Mouse (Mus musculus): Measurements from ENCODE around the gene Mea1. TPM values are rescaled to one million over a fixed set of nuclear protein-coding genes. Genes with fewer than 3 reads are reported as not detected.

The Mea1 gene
- polyA plus RNA-seq, 1 experiment from 2014 or later = 161 TPM

DNA sequence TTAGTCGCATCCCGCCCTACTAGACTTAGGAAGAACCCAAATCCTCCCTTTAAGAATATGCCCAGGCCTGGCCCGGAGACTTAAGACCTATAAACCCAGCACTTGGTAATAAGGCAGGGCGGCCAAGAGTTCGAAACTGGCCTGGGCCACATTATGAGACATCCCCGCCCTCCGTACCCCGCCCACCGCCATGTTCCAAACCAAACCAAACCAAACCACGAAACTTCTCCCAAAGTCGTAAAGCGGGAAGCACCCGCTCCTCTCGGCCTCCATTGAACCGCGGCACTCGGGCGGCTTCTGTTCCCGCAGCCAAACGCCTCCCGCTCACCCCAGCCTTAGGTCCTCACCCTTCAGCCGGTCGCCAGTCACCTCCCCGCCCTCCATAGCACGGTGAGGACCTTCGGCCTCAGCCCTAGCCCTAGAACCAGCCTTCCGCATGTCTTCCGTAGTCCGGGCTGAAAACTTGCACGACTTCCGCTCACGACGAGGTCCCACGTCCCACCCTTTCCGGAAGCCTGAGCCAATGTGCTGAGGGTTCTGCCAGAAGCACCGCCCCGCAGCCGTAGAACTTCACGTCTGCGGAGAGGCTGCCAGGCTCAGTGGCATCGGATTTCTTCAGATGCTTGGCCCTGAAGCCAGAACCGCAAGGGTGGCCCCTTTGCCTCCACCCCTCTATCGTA, 4.6 kb upstream of the Mea1 start, which contains the start of gene Rrp36:
Gene Rrp36, minus strand, starts transcription at position 503 of the 680 bp plus-strand sequence.
- H3K4me1 ChIP-seq = peaks cover 34% of the 10 kb centered on the region
- H3K36me3 ChIP-seq = peaks cover 60% of the 10 kb centered on the region
- WGBS = under 1% methylated on average over 43 of the region's 43 CpGs
- peak within 1 kb of the TSS; percentile 73 for H3K4me3 ChIP-seq (replicated peaks)
- H3K9me3 ChIP-seq (replicated peaks) = no peaks in the 10 kb centered on the region
- peak within 1 kb of the TSS; percentile 69 for H3K9ac ChIP-seq
- H3K27ac ChIP-seq (replicated peaks) = peak within 1 kb of the TSS; percentile 96
- peak within 1 kb of the TSS; percentile 73 for H3K4me2 ChIP-seq (replicated peaks)
- H3K27me3 ChIP-seq = no peaks in the 10 kb centered on the region
- ATAC-seq (ENCODE audit: insufficient number of reproducible peaks, low FRiP score, low TSS enrichment, low read depth) = peak; percentile 94

DNA sequence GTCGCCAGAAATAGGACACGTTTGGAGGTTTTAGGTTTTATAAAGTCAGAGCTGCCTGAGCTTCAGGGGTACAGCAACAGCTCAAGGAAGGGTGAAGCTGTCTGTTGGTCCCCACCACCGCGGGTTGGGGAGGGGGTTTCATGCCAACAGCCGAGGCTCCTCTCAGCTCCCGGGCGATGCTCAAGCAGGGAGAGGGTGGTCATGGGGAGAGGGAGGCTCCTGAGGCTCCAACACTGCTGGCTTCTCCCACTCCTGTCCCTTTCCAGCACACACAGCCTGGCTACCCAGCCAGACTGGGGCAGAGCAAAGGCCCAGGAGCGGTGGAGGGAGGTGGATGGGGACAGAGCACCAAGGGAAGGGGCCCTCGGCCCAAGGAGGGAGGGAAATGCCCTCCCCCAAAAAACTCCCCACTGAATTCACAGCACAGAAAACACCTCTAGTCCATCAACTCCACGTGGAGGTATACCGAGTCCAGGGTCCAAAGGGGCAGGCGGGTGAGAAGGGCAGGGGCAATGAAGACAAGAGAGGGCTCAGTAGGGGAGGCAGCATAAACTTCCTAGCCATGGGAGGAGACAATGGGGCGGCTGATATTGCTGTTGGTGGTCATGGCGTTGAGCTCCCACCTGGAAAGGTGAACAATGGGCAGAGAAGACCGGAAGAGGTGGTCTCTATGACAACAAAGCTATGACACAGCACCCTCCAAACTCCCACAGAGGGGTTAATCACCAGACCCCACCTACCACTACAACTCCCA, 3.9 kb upstream of the Mea1 start:
- Histone ChIP-seq H3K9ac (peak overlapping the region; percentile 40; the same call in 1 of the 2 replicates), H3K4me3 (replicated peaks) (peak overlapping the region; percentile 73)

DNA sequence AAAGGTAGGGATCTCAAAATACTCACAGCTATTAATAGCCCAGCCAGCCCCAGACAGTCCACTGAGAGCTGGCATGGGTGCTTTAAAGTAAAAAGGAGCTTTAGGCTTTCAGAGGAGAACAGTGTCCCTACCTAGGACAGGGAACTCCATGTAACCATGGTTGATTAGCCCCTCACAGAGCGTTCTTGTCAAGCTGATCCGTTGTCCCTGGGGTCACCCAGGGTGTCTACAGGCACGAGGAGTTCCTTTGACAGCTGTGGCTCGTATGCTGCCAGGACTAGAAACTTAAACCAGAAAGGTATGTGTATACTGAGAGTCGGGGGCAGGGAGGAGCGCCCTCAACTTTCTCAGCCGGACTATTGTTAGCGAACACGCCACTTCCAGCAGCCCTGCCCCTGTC, 318 bp downstream of the Mea1 start:
- Histone ChIP-seq H3K27ac (replicated peaks) (peak overlapping the region; percentile 93; the same call in 1 of the 2 replicates), H3K9me3 (replicated peaks) (no peaks in the 10 kb centered on the region), H3K36me3 (peaks cover 50% of the 10 kb centered on the region), H3K4me1 (peaks cover 42% of the 10 kb centered on the region), H3K4me3 (replicated peaks) (peak overlapping the region; percentile 90), H3K4me2 (replicated peaks) (peak overlapping the region; percentile 80), H3K27me3 (no peaks in the 10 kb centered on the region), H3K9ac (0 out of 2 replicates have a peak overlapping the region, but pooled peaks have one; percentile 16)
- WGBS = 27% methylated on average over 9 of the region's 9 CpGs
- no peak for ATAC-seq (ENCODE audit: insufficient number of reproducible peaks, low FRiP score, low TSS enrichment, low read depth)

More for the DNA sequence above, 3.9 kb upstream of the Mea1 start:
- Histone ChIP-seq H3K4me2 (replicated peaks) (peak overlapping the region; percentile 73), H3K27me3 (no peaks in the 10 kb centered on the region), H3K4me1 (peaks cover 41% of the 10 kb centered on the region), H3K27ac (replicated peaks) (peak overlapping the region; percentile 96), H3K9me3 (replicated peaks) (no peaks in the 10 kb centered on the region), H3K36me3 (peaks cover 54% of the 10 kb centered on the region)
- peak; percentile 49 for ATAC-seq (ENCODE audit: insufficient number of reproducible peaks, low FRiP score, low TSS enrichment, low read depth)
- WGBS = 17% methylated on average over 15 of the region's 15 CpGs

DNA sequence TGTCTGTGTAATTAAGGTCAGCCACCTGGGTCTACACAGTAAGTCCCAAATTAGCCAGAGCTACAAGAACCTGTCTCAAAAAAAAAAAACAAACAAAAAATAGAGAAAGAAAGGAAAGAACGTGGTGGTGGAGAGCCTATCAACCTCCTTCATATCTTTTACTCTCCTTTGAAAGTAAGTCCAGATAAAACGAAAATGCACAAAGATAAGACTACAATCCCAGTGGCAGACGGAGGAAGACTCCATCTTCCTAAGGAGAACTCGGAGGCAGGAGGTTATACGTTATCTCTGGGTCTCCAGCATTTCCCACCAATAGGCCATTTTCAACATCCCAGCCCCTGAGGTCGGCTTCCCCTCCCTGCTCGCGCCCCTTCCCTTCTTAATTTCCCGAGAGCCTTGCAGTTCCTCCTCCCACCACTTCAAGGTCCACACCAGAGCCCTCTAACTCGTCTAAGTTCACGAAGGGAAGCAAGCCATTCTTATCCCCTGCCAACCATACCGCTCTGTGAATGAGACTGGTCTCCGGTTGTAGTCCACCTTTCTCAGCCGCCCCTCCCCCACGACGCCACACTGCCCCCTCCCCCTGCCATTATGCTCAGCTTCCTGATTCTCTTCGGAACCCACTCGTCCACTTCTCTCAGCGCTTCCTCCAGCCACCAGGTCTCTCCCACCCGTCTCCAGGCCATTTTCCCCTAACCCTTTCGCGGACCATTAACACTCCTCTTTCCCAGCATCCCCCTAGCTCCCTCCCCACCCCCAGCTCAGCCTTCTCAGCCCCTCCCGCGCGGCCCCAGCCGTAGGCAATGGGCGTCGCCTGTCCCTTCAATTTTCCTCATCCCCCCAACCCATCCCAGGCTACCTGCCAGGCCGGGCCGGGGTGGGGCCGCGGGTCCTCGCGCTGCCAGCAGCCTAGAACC, 1.5 kb downstream of the Mea1 start:
- Histone ChIP-seq H3K36me3 (peaks cover 57% of the 10 kb centered on the region), H3K27ac (replicated peaks) (peak overlapping the region; percentile 93), H3K4me3 (replicated peaks) (peak overlapping the region; percentile 90), H3K9me3 (replicated peaks) (no peaks in the 10 kb centered on the region), H3K27me3 (no peaks in the 10 kb centered on the region), H3K9ac (peak overlapping the region; percentile 78), H3K4me1 (peaks cover 33% of the 10 kb centered on the region), H3K4me2 (replicated peaks) (peak overlapping the region; percentile 80)
- WGBS = under 1% methylated on average over 34 of the region's 34 CpGs
- ATAC-seq (ENCODE audit: insufficient number of reproducible peaks, low FRiP score, low TSS enrichment, low read depth) = no peak; the same call in 1 of the 2 replicates

DNA sequence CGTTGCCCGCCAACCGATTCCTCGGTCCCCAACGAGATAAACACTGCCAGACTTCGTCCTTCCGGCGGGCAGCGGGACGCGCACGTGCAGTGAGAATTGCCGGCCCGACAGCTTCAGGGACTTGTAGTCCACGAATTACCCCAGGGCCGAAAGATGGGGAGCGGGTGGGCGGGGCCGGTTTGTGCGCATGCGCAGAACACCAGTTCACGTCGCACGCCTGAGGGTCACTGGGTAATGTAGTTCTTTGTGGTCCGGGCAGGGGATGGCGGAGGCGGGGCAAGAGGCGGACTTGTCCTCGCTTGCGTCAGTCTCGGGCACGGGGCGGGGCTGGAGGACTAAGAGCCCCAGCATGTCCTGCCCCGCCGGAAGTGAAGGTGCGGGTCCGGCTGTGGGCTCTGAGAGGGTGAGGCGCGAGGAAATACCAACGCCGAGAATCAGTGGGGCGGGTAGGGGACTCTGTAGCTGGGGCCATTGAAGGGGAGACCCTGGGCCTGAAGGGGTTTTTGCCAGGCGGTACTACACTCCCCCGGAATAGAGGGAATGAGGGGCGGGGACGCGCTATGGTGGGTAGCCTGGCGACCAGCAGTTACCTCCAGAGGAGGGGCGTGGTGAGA, 2.3 kb downstream of the Mea1 start, which contains the start of gene Klhdc3:
Gene Klhdc3, minus strand, starts transcription at position 155 of the 614 bp plus-strand sequence.
- peak; percentile 97 for ATAC-seq (ENCODE audit: insufficient number of reproducible peaks, low FRiP score, low TSS enrichment, low read depth)
- H3K4me1 ChIP-seq = peaks cover 31% of the 10 kb centered on the region
- WGBS = 0% methylated on average over 49 of the region's 49 CpGs
- H3K9me3 ChIP-seq (replicated peaks) = no peaks in the 10 kb centered on the region
- H3K27me3 ChIP-seq = no peaks in the 10 kb centered on the region
- H3K27ac ChIP-seq (replicated peaks) = peak within 1 kb of the TSS; percentile 93
- peaks cover 57% of the 10 kb centered on the region for H3K36me3 ChIP-seq
- H3K4me2 ChIP-seq (replicated peaks) = peak within 1 kb of the TSS; percentile 80
- peak within 1 kb of the TSS; percentile 90 for H3K4me3 ChIP-seq (replicated peaks)
- peak within 1 kb of the TSS; percentile 78 for H3K9ac ChIP-seq

DNA sequence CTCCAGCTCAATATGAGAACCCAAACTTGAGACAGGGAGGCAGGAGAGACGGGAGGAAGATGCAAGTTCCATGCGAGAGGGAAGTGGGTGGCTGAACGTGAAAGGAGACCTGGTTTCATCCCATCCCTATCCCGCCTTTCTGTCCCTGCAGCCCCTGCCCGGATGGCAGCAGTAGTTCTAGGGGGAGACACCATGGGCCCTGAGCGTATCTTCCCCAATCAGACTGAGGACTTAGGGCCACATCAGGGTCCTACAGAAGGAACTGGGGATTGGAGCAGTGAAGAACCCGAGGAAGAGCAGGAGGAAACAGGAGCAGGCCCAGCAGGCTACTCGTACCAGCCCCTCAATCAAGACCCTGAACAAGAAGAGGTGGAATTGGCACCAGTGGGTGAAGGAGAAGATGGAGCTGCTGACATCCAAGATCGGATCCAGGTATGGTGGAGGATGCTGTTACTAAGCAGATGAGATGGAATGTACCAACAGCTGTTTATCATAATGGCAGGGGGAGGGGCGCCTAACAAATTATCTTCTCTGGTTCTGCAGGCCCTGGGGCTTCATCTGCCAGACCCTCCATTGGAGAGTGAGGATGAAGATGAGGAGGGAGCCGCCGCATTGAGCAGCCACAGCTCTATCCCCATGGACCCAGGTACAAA, 3.0 kb downstream of the Mea1 start:
- Histone ChIP-seq H3K4me1 (peaks cover 31% of the 10 kb centered on the region), H3K9ac (peak overlapping the region; percentile 42), H3K9me3 (replicated peaks) (no peaks in the 10 kb centered on the region), H3K27me3 (no peaks in the 10 kb centered on the region), H3K27ac (replicated peaks) (peak overlapping the region; percentile 84), H3K4me3 (replicated peaks) (peak overlapping the region; percentile 90), H3K36me3 (peaks cover 57% of the 10 kb centered on the region), H3K4me2 (replicated peaks) (peak overlapping the region; percentile 80)
- no peak for ATAC-seq (ENCODE audit: insufficient number of reproducible peaks, low FRiP score, low TSS enrichment, low read depth)
- WGBS = 12% methylated on average over 12 of the region's 12 CpGs

DNA sequence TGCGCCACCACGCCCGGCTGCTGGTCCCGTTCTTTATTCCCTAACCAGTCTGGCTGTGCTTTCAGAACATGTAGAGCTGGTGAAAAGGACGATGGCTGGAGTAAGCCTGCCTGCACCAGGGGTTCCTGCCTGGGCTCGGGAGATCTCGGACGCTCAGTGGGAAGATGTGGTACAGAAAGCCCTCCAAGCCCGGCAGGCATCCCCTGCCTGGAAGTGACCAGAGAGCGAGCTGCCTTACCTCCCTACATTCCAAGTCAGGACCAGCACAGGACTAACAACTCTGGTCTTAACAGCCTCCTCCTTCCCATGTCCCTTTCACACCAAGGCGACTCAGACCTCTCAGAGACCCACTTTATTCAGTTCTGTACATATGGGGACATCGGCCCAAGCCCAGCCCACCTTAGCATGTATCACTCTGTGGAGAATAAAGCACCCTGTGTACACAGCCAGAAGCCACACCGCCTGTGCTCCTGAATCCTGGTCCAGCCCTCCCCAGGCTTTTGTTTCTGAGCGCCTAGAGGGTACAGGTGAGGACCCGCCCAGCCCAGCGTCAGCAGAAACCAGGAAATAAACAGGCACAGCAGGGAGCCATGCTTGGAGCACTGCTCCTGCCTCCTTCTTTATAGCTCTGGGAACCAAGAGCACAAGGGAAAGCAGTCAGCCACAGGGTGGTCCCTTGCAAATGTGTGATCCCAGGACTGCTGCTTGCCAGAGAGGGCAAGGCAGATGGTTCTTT, 4.2 kb downstream of the Mea1 start:
- Histone ChIP-seq H3K9ac (no peak overlapping the region), H3K4me2 (replicated peaks) (no peak overlapping the region), H3K4me1 (peaks cover 31% of the 10 kb centered on the region), H3K9me3 (replicated peaks) (no peaks in the 10 kb centered on the region), H3K36me3 (peaks cover 55% of the 10 kb centered on the region), H3K27ac (replicated peaks) (no peak overlapping the region), H3K27me3 (no peaks in the 10 kb centered on the region), H3K4me3 (replicated peaks) (no peak overlapping the region)
- ATAC-seq (ENCODE audit: insufficient number of reproducible peaks, low FRiP score, low TSS enrichment, low read depth) = no peak
- WGBS = 83% methylated on average over 16 of the region's 16 CpGs

DNA sequence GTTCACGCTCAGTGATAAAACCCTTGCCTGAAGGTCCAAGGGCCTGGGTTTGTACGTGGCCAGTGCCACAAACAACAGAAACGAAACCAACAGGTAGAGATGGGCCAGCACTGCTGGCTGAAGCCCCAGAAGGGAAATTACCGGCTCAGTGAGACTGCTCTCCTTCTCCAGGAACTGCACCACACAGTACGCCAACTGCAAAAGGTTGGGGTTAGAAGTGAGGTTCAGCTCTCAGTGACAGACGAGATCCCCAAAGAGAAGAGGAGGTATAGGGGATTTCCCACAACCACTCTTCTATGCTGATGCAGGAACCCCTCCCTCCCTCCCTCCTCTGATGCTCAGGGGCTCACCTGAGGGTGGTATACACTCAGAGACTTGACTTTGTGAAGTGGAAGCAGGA, 7.3 kb downstream of the Mea1 start:
- WGBS = 87% methylated on average over 6 of the region's 6 CpGs
- Histone ChIP-seq H3K4me3 (replicated peaks) (no peak overlapping the region), H3K4me1 (peaks cover 9% of the 10 kb centered on the region), H3K9ac (no peak overlapping the region), H3K4me2 (replicated peaks) (no peak overlapping the region), H3K27me3 (no peaks in the 10 kb centered on the region), H3K36me3 (peaks cover 58% of the 10 kb centered on the region), H3K27ac (replicated peaks) (no peak overlapping the region), H3K9me3 (replicated peaks) (no peaks in the 10 kb centered on the region)
- ATAC-seq (ENCODE audit: insufficient number of reproducible peaks, low FRiP score, low TSS enrichment, low read depth) = no peak

DNA sequence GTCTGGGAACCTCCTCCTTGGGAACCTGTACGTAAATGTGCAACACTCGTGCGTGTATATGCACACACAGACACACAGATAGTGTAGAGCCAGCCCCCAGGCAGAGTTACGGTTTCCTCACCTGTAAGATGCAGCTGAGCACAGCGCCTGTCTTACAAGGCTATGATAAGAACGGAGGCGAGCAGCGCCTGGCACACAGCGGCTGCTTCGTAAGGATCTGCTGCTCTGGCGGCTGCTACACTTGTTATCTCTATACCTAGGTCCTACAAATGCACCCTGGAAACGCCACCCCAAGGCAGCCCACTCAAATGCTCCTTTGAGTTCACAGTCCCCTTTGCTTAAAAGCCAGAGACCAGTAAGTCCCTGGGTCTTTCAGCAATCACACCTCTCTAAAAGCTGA, 12.1 kb downstream of the Mea1 start:
- WGBS = 93% methylated on average over 12 of the region's 12 CpGs
- Histone ChIP-seq H3K9ac (no peak overlapping the region), H3K4me3 (replicated peaks) (no peak overlapping the region), H3K9me3 (replicated peaks) (no peaks in the 10 kb centered on the region), H3K27me3 (no peaks in the 10 kb centered on the region), H3K4me2 (replicated peaks) (no peak overlapping the region), H3K27ac (replicated peaks) (no peak overlapping the region), H3K36me3 (peaks cover 39% of the 10 kb centered on the region), H3K4me1 (no peaks in the 10 kb centered on the region)
- ATAC-seq (ENCODE audit: insufficient number of reproducible peaks, low FRiP score, low TSS enrichment, low read depth) = no peak

DNA sequence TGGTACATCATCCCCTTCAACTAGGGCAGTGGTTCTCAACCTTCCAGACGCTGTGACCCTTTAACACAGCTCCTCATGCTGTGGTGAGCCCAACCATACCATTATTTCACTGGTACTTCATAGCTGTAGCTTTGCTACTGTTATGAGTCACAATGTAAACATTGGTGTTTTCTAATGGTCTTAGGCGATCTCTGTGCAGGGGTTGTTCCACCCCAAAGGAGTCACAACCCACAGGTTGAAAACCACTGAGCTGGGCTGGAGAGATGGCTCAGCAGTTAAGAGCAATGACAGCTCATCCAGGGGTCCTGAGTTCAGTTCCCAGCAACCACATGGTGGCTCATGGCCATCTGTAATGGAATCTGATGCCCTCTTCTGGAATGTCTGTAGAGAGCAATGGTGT, 12.8 kb downstream of the Mea1 start:
- Histone ChIP-seq H3K9me3 (replicated peaks) (no peaks in the 10 kb centered on the region), H3K4me2 (replicated peaks) (no peak overlapping the region), H3K4me3 (replicated peaks) (no peak overlapping the region), H3K27me3 (no peaks in the 10 kb centered on the region), H3K4me1 (no peaks in the 10 kb centered on the region), H3K27ac (replicated peaks) (no peak overlapping the region), H3K9ac (no peak overlapping the region), H3K36me3 (peaks cover 37% of the 10 kb centered on the region)
- ATAC-seq (ENCODE audit: insufficient number of reproducible peaks, low FRiP score, low TSS enrichment, low read depth) = no peak
- WGBS = 81% methylated on average over 2 of the region's 2 CpGs

All from embryonic facial prominence, embryonic 15.5 days (tissue).